Mouse (Mus musculus) embryonic facial prominence, embryonic 11.5 days (tissue): ENCODE measurements around the gene Timm13. TPM values are rescaled to one million over a fixed set of nuclear protein-coding genes. Genes with fewer than 3 reads are reported as not detected.

Experiments
- ATAC-seq: fragments of 200-750 bp; cut with Nextera tagmentation; replicated peaks from 2 replicates; pipeline ENCODE4 v1.8.0; 2017; ENCODE audit warnings: low read depth; ENCODE audit not compliant: insufficient number of reproducible peaks, low FRiP score, low TSS enrichment
- DNase-seq: peaks from one replicate; pipeline ENCODE4 v3.0.0-alpha.2; 2015; ENCODE audit warnings: low spot score
- H3K27ac ChIP-seq: fragments of 300-500 bp; sonication (generic); replicated peaks from 2 replicates; pipeline ENCODE4 v1.5.1; 2014; ENCODE audit warnings: mild to moderate bottlenecking, low read depth, low read length, control low read depth
- H3K27me3 ChIP-seq: fragments of 300-500 bp; sonication (generic); 2 replicates; pipeline ENCODE4 v1.6.1; 2014; ENCODE audit warnings: mild to moderate bottlenecking, low read length, moderate library complexity, mixed read lengths; ENCODE audit not compliant: control insufficient read depth, insufficient read depth
- H3K36me3 ChIP-seq: fragments of 300-500 bp; sonication (generic); replicated peaks from 2 replicates; pipeline ENCODE4 v1.6.1; 2014; ENCODE audit warnings: low read depth, mild to moderate bottlenecking, low read length, moderate library complexity, mixed read lengths; ENCODE audit not compliant: control insufficient read depth, insufficient read depth
- H3K4me1 ChIP-seq: fragments of 300-500 bp; sonication (generic); 2 replicates; pipeline ENCODE4 v1.6.1; 2014; ENCODE audit warnings: low read length, mixed read lengths; ENCODE audit not compliant: control insufficient read depth, insufficient read depth
- H3K4me2 ChIP-seq: fragments of 300-500 bp; sonication (generic); 2 replicates; pipeline ENCODE4 v1.6.1; 2014; ENCODE audit warnings: low read depth, mild to moderate bottlenecking, control low read depth, low read length, moderate library complexity
- H3K4me3 ChIP-seq: fragments of 300-500 bp; sonication (generic); 2 replicates; pipeline ENCODE4 v1.5.1; 2014; ENCODE audit warnings: low read depth, low read length, control low read depth
- H3K9ac ChIP-seq: fragments of 300-500 bp; sonication (generic); replicated peaks from 2 replicates; pipeline ENCODE4 v1.6.1; 2014; ENCODE audit warnings: mild to moderate bottlenecking, control low read depth, low read length
- H3K9me3 ChIP-seq: fragments of 300-500 bp; sonication (generic); replicated peaks from 2 replicates; pipeline ENCODE4 v1.6.1; 2016; ENCODE audit warnings: mild to moderate bottlenecking, low read length, inconsistent platforms, mixed read lengths; ENCODE audit not compliant: control insufficient read depth
- WGBS: fragments of 180-500 bp; shearing (Covaris S2); extraction: QIAGEN DNeasy Blood & Tissue Kit; methylation state at CpG from one replicate; pipeline ENCODE4 v1.1.7; 2014; 5-methylcytosine and 5-hydroxymethylcytosine counted together
- polyA plus RNA-seq: library from polyadenylated mRNA; unstranded; fragments of >200 nt; fragmentation: Nextera tagmentation; extraction: Ambion mirVana; gene quantifications from 2 replicates; pipeline ENCODE4 v1.2.1, GENCODE M21; 2014

Gene Timm13
- polyA plus RNA-seq, 1 experiment from 2014 or later, result 266 TPM

DNA sequence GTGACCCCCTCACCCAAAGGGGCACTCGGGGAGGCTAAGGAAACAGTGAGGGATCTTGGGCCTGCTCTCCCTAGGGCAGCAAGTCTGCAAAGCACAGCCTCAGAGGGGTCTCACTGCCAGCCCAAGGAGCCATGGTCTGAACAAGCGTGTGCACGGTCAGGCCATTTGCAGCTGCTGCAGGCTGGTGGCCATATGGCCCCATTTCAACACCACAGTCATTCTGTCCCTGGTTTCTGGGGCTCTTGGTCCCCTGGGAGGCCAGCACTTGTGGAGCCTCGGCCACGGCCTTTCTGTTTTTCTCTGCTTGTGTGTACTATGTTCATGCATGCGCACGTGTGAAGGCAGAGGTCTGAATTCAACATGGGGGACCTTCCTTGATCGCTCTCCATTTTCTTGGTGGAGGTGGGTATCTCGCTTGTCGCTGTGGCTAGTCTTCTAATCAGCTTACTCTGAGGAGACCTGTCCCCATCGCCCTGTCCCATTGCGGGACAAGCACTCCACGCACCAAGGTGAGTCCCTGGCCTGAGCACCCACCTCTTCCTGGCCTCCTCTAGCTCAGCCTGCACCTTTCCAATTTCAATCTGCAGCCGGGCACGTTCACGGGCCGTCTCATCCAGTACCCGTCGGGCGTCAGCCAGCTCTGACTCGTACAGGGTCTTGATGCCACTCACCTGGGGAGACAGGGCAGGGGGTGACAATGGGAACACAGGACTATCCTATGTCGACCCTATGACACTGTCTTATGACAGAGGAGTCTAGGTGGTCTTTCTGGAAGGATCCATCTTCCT, 8.8 kb upstream of the Timm13 start:
- no peaks in the 10 kb centered on the region for H3K27me3 ChIP-seq
- no peak overlapping the region for H3K4me2 ChIP-seq
- H3K9ac ChIP-seq, result no peak overlapping the region
- H3K4me1 ChIP-seq, result no peaks in the 10 kb centered on the region
- H3K9me3 ChIP-seq, result no peaks in the 10 kb centered on the region
- ATAC-seq (no peak), DNase-seq (no peak)
- peaks cover 9% of the 10 kb centered on the region for H3K36me3 ChIP-seq
- H3K4me3 ChIP-seq, result no peak overlapping the region
- WGBS, result 92% methylated on average over 22 of the region's 22 CpGs
- no peak overlapping the region for H3K27ac ChIP-seq

DNA sequence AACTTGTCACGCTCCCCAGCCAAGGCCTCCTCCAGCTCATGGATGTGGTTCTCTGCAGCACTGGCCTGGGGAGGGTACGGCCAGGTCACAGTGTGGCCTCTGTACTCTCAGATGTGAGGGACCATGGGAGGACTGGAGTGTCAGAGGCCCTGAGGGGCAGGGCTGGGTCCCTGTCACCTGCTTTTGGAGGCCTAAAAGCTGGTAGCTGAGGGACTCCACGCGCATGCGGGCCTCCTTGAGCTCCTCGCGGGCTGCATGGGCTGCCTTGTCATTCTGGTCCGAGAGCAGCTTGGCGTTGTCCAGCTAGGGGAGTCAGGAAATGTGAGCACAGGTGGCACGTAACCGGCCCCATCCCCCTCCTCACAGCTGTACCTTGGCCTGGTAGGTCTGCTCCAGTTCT, 3.9 kb upstream of the Timm13 start:
- H3K27ac ChIP-seq, result no peak overlapping the region
- H3K9ac ChIP-seq, result no peak overlapping the region
- peaks cover 20% of the 10 kb centered on the region for H3K36me3 ChIP-seq
- no peak overlapping the region for H3K4me3 ChIP-seq
- ATAC-seq, result no peak
- no peak overlapping the region for H3K4me2 ChIP-seq
- no peaks in the 10 kb centered on the region for H3K9me3 ChIP-seq
- WGBS, result 92% methylated on average over 11 of the region's 11 CpGs
- H3K4me1 ChIP-seq, result peaks cover 1% of the 10 kb centered on the region
- no peak for DNase-seq
- no peaks in the 10 kb centered on the region for H3K27me3 ChIP-seq

DNA sequence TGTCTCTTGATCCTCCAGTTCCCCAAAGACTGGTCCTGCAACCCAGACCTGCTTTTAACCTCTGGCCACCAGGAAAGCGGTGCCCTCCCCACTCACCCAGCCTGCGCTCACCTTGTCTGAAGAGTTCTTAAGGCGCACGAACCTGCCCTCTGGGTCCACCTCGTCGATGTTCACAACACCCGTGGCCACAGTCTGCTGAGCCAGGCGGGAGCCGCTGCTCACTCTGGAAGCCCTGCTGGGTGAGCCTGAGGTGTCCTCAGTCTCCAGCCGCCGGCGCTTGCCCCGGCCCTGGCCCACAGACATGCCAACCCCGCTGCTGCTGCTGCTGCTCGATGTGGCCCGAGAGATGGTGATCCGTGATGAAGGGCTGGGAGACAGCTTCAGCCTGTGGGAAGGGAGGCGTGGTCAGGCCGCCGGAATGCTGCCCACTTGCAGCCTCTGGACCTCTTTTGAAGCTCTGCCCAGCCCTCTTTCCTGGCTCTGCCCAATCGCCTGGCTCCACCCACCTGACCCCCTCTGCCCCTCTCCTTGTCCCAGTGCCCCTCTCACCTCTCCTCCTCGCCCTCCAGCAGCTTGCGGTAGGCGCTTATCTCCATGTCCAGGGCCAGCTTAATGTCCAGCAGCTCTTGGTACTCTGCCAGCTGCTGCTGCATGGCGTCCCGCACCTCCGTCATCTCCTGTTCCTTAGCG, 3.4 kb upstream of the Timm13 start:
- no peak for ATAC-seq
- H3K27me3 ChIP-seq, result no peaks in the 10 kb centered on the region
- peaks cover 20% of the 10 kb centered on the region for H3K36me3 ChIP-seq
- DNase-seq, result no peak
- H3K4me1 ChIP-seq, result peaks cover 5% of the 10 kb centered on the region
- 87% methylated on average over 28 of the region's 28 CpGs for WGBS
- no peak overlapping the region for H3K4me2 ChIP-seq
- H3K4me3 ChIP-seq, result no peak overlapping the region
- no peak overlapping the region for H3K27ac ChIP-seq
- no peaks in the 10 kb centered on the region for H3K9me3 ChIP-seq
- no peak overlapping the region for H3K9ac ChIP-seq

DNA sequence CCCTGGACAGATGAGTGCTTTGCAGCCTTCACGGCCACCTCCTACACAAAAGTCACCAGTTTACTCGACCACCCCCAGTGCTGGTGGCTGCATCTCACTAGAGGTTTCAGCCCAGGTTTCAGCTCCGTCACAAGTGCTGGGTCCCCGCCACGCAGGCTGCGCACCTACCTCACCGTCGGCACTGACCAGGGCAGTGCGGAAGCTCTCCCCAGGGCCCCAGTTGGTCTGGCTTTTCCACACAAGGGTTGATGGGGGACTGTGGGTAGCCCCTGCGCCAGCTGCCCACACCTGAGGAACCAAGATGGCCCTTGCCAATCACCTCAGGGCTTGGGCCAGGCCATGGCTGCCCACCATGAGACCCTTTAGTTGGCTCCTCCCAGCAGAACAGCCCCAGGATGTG, 2.5 kb upstream of the Timm13 start:
- Histone ChIP-seq H3K36me3 (peaks cover 23% of the 10 kb centered on the region), H3K9me3 (no peaks in the 10 kb centered on the region), H3K4me3 (no peak overlapping the region), H3K9ac (no peak overlapping the region), H3K27me3 (no peaks in the 10 kb centered on the region), H3K4me1 (peaks cover 5% of the 10 kb centered on the region), H3K27ac (no peak overlapping the region), H3K4me2 (no peak overlapping the region)
- 94% methylated on average over 10 of the region's 10 CpGs for WGBS
- DNase-seq (no peak), ATAC-seq (no peak)

DNA sequence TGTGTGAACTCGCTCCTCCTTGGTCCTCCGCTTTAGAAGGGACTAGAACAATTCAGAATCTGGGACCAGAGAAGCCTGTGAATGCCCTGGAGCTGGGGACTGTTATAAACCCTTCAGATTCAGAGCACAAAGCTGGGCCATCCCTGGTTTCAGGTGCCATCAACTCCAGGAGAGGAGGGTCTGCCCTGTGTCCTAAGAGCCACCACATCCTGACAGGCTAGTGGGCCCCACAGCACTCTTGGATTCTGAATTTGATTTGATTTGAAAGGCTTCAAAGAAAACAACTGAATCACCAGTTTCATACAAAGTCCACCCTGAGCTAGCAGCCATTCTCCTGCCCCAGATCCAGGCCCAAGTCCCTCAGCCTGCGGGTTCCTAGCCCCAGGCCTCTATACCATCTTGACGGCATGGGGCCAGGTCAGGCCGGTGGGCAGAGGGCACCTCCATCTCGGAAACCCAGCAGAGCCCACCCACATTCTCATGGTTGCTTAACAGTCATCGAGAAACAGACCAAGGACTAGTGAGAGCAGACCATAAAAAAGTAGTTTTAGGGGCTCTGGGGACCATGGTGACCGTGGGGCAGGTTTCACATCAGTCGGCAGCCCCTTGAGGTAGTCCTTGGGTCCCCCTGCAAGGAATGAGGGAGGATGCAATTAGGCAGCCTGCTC, 1.6 kb upstream of the Timm13 start:
- DNase-seq, result no peak
- Histone ChIP-seq H3K27me3 (no peaks in the 10 kb centered on the region), H3K4me2 (no peak overlapping the region), H3K27ac (no peak overlapping the region), H3K4me3 (no peak overlapping the region), H3K9me3 (no peaks in the 10 kb centered on the region), H3K4me1 (peaks cover 5% of the 10 kb centered on the region), H3K36me3 (peaks cover 23% of the 10 kb centered on the region), H3K9ac (no peak overlapping the region)
- WGBS, result 90% methylated on average over 9 of the region's 9 CpGs
- ATAC-seq, result no peak

DNA sequence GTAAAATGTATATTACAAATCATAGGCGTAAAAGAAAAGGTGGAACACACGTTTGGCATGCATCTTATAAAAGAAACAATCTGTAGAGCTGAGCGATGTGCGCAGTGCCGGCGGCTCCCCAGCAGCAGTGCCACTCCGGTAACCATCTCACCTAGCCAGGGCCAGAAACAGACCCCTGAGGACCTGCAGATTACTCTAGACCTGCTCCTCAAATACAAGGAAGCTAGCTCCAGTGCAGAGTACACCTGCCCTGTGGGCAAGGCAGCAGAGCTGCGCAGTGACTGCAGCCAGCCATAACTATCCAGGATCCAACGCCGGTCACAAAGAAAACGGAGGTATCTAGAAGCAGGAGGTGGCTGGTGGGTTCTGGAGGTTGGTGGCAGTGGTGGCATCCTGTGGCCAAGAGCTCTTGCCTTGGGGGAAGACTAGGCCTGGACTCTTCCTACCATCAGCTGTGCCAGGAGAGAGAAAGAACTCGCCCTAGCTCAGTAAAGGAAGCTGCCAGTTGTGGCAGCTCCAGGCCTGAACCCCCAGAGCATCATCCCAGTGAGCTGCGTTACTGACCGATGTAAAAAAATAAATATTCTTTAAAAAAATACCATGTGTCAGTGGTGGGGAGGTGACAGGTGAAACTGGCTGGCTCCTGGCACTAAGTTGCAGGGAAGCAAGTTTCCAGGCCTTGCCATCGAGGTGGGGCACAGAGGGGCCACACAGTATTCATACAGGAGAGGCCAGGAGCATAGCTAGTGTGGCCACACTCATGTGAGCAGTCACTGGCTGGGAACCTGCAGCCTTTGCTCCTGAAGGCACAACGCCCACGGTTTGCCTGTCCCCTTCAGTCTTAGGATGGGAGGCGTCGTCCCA, 872 bp upstream of the Timm13 start:
- H3K36me3 ChIP-seq, result peaks cover 23% of the 10 kb centered on the region
- 0 out of 2 replicates have a peak overlapping the region, but pooled peaks have one; percentile 28 for H3K27ac ChIP-seq
- no peak for ATAC-seq
- WGBS, result 89% methylated on average over 19 of the region's 19 CpGs
- H3K27me3 ChIP-seq, result no peaks in the 10 kb centered on the region
- no peak overlapping the region for H3K4me3 ChIP-seq
- peaks cover 5% of the 10 kb centered on the region for H3K4me1 ChIP-seq
- peak overlapping the region; percentile 34; the same call in 1 of the 2 replicates for H3K9ac ChIP-seq
- no peak overlapping the region for H3K4me2 ChIP-seq
- DNase-seq, result no peak
- H3K9me3 ChIP-seq, result no peaks in the 10 kb centered on the region

DNA sequence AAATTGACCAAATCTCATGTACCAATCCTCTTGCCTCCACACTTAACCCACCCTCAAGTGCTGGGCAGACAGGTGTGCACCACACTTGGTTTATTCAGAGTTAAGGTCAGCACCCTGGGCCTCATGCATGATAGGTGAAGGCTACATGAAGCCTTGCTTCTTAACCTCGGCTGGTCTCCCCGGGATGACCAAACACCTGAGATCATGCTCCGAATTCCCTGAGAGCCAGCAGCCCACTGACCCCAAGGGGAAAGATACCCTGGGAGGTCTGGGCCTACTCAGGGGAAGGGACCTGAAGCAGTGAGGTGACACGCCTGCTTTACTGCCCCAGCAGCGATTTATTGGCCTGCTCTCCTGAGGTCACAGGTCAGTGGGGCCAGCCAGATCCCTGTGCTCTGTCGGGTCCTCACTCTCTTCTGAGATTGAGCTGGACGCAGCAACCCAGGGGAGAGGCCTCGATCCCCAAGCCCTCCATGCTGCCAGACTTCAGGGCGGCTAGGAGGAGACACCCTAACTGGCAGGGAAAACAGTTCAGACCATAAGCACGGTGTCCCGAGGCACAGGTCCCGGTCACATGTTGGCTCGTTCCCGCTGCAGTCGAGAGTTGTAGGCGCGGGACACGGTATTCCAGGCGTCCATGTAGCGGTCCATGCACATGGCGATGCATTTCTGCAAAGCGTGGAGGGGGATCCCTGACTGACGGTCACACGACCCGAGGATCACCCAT, 1.0 kb downstream of the Timm13 start:
- Histone ChIP-seq H3K4me2 (peak overlapping the region; percentile 86), H3K4me1 (peaks cover 5% of the 10 kb centered on the region), H3K27ac (no peak overlapping the region), H3K9ac (peak overlapping the region; percentile 78), H3K4me3 (peak overlapping the region; percentile 92), H3K36me3 (peaks cover 16% of the 10 kb centered on the region), H3K9me3 (no peaks in the 10 kb centered on the region), H3K27me3 (no peaks in the 10 kb centered on the region)
- ATAC-seq (no peak), DNase-seq (no peak)
- WGBS, result 16% methylated on average over 25 of the region's 25 CpGs
